Mouse (Mus musculus) testis, adult 2 months (tissue): Measurements from ENCODE around the gene Gm37240. TPM values are rescaled to one million over a fixed set of nuclear protein-coding genes. Genes with fewer than 3 reads are reported as not detected.
"Not testable (repeated sequence)": the region's sequence is repeated elsewhere in the genome, so short reads cannot be mapped to it uniquely, and the experiment has no call there.

Experiments used
- H3K27ac ChIP-seq: fragments of 200-500 bp; 2 replicates; pipeline ENCODE4 v1.5.1; 2012; ENCODE audit warnings: low read depth, low read length; ENCODE audit not compliant: control insufficient read depth, insufficient read depth
- H3K27me3 ChIP-seq: fragments of 200-500 bp; 2 replicates; pipeline ENCODE4 v1.6.1; 2012; ENCODE audit warnings: mild to moderate bottlenecking, low read length, moderate library complexity; ENCODE audit not compliant: control insufficient read depth, insufficient read depth
- H3K36me3 ChIP-seq: fragments of 200-500 bp; 2 replicates; pipeline ENCODE4 v1.6.1; 2012; ENCODE audit warnings: mild to moderate bottlenecking, low read length; ENCODE audit not compliant: control insufficient read depth, insufficient read depth
- H3K4me1 ChIP-seq: fragments of 200-500 bp; 2 replicates; pipeline ENCODE4 v1.6.1; 2012; ENCODE audit warnings: low read length; ENCODE audit not compliant: control insufficient read depth, insufficient read depth
- H3K4me3 ChIP-seq: fragments of 200-500 bp; 2 replicates; pipeline ENCODE4 v1.5.1; 2012; ENCODE audit warnings: low read depth, mild to moderate bottlenecking, low read length, moderate library complexity, mixed read lengths; ENCODE audit not compliant: control insufficient read depth
- CTCF ChIP-seq: fragments of 200-500 bp; IDR thresholded peaks from 2 replicates; pipeline ENCODE4 v1.5.1; 2012; ENCODE audit warnings: low read depth, mild to moderate bottlenecking, inconsistent platforms, low read length, moderate library complexity; ENCODE audit not compliant: control insufficient read depth, insufficient read depth, insufficient replicate concordance
- POLR2A ChIP-seq: fragments of 200-500 bp; IDR thresholded peaks from 2 replicates; pipeline ENCODE4 v1.6.1; 2012; ENCODE audit warnings: low read depth, mild to moderate bottlenecking, inconsistent platforms, low read length, moderate library complexity; ENCODE audit not compliant: control insufficient read depth
- polyA plus RNA-seq: library from polyadenylated mRNA; depleted of rRNA; stranded (reverse); fragments of >200 nt; gene quantifications from 2 replicates; pipeline ENCODE4 v1.2.3, GENCODE M21; 2012

Gene Gm37240
- polyA plus RNA-seq, 1 experiment, result not detected

- TF ChIP-seq CTCF (no peak), POLR2A (no peak)
- no peaks in the 10 kb centered on the region for H3K36me3 ChIP-seq
- H3K4me1 ChIP-seq, result peaks cover 3% of the 10 kb centered on the region
- H3K4me3 ChIP-seq, result no peak overlapping the region
- no peak overlapping the region for H3K27ac ChIP-seq
- no peaks in the 10 kb centered on the region for H3K27me3 ChIP-seq
Observed at GRCm38 (mm10) chr3:84652643-84653556, 1234.4 kb downstream of the Gm37240 start.

GRCm38 (mm10) chr3:84649578-84650327 is 1237.6 kb downstream of the Gm37240 start:
- TF ChIP-seq POLR2A, result no peak
- TF ChIP-seq CTCF, result no peak
- no peaks in the 10 kb centered on the region for H3K36me3 ChIP-seq
- H3K27ac ChIP-seq, result no peak overlapping the region
- H3K27me3 ChIP-seq, result no peaks in the 10 kb centered on the region
- H3K4me1 ChIP-seq, result peaks cover 3% of the 10 kb centered on the region
- no peak overlapping the region for H3K4me3 ChIP-seq

- H3K4me1 ChIP-seq, H3K27ac ChIP-seq: not testable (repeated sequence)
Observed at GRCm38 (mm10) chr3:84648069-84648468, 1239.2 kb downstream of the Gm37240 start.

GRCm38 (mm10) chr3:84647616-84648015 is 1239.7 kb downstream of the Gm37240 start:
- Histone ChIP-seq H3K36me3 (no peaks in the 10 kb centered on the region), H3K4me1 (no peaks in the 10 kb centered on the region; the same call in 1 of the 2 replicates), H3K4me3 (peak overlapping the region; percentile 34), H3K27me3 (no peaks in the 10 kb centered on the region), H3K27ac (no peak overlapping the region)
- no peak for TF ChIP-seq POLR2A
- no peak for TF ChIP-seq CTCF

More at GRCm38 (mm10) chr3:84648069-84648468, 1239.2 kb downstream of the Gm37240 start:
- not testable (repeated sequence) for H3K36me3 ChIP-seq, H3K4me3 ChIP-seq, H3K27me3 ChIP-seq

- Histone ChIP-seq H3K4me3 (no peak overlapping the region), H3K27me3 (no peaks in the 10 kb centered on the region), H3K36me3 (no peaks in the 10 kb centered on the region), H3K4me1 (no peaks in the 10 kb centered on the region; the same call in 1 of the 2 replicates), H3K27ac (no peak overlapping the region)
- TF ChIP-seq POLR2A (no peak), CTCF (no peak)
Observed at GRCm38 (mm10) chr3:84646331-84646845, 1240.9 kb downstream of the Gm37240 start.

GRCm38 (mm10) chr3:84646007-84646290 is 1241.4 kb downstream of the Gm37240 start:
- TF ChIP-seq CTCF, result no peak
- TF ChIP-seq POLR2A, result no peak
- H3K36me3 ChIP-seq, result no peaks in the 10 kb centered on the region

More at GRCm38 (mm10) chr3:84646007-84646290, 1241.4 kb downstream of the Gm37240 start:
- Histone ChIP-seq H3K27ac (no peak overlapping the region), H3K4me1 (no peaks in the 10 kb centered on the region; the same call in 1 of the 2 replicates), H3K27me3 (no peaks in the 10 kb centered on the region), H3K4me3 (no peak overlapping the region)
